Mouse (Mus musculus) kidney, embryonic 16.5 days (tissue): ENCODE results near the gene Col18a1. TPM values are rescaled to one million over a fixed set of nuclear protein-coding genes. Genes with fewer than 3 reads are reported as not detected.

Experiments used
- ATAC-seq: fragments of 200-750 bp; cut with Nextera tagmentation; 2 replicates; pipeline ENCODE4 v1.8.0; 2017; ENCODE audit warnings: moderate TSS enrichment; ENCODE audit not compliant: low FRiP score, low TSS enrichment
- H3K27ac ChIP-seq: fragments of 300-500 bp; sonication (generic); 2 replicates; pipeline ENCODE4 v1.5.1; 2014; ENCODE audit warnings: low read length
- H3K27me3 ChIP-seq: fragments of 300-500 bp; sonication (generic); 2 replicates; pipeline ENCODE4 v1.6.1; 2014; ENCODE audit warnings: low read length, control low read depth, mixed read lengths; ENCODE audit not compliant: insufficient read depth
- H3K36me3 ChIP-seq: fragments of 300-500 bp; sonication (generic); 2 replicates; pipeline ENCODE4 v1.6.1; 2014; ENCODE audit warnings: low read length, control low read depth, mixed read lengths; ENCODE audit not compliant: insufficient read depth
- H3K4me1 ChIP-seq: fragments of 300-500 bp; sonication (generic); 2 replicates; pipeline ENCODE4 v1.6.1; 2014; ENCODE audit warnings: low read length, control low read depth, mixed read lengths; ENCODE audit not compliant: insufficient read depth
- H3K4me2 ChIP-seq: fragments of 300-500 bp; sonication (generic); replicated peaks from 2 replicates; pipeline ENCODE4 v1.6.1; 2014; ENCODE audit warnings: low read depth, low read length
- H3K4me3 ChIP-seq: fragments of 300-500 bp; sonication (generic); 2 replicates; pipeline ENCODE4 v1.5.1; 2014; ENCODE audit warnings: mild to moderate bottlenecking, low read length
- H3K9ac ChIP-seq: fragments of 300-500 bp; sonication (generic); replicated peaks from 2 replicates; pipeline ENCODE4 v1.6.1; 2014; ENCODE audit warnings: low read length
- H3K9me3 ChIP-seq: fragments of 300-500 bp; sonication (generic); 2 replicates; pipeline ENCODE4 v1.6.1; 2016; ENCODE audit warnings: low read length, control low read depth
- WGBS: fragments of 180-500 bp; shearing (Covaris S2); extraction: QIAGEN DNeasy Blood & Tissue Kit; methylation state at CpG from one replicate; pipeline ENCODE4 v1.1.7; 2014; 5-methylcytosine and 5-hydroxymethylcytosine counted together
- polyA plus RNA-seq: library from polyadenylated mRNA; unstranded; fragments of >200 nt; fragmentation: Nextera tagmentation; extraction: Ambion mirVana; gene quantifications from 2 replicates; pipeline ENCODE4 v1.2.1, GENCODE M21; 2015

The Col18a1 gene
- polyA plus RNA-seq, 1 experiment from 2014 or later = 257 TPM

- no peak overlapping the region for H3K9ac ChIP-seq
- H3K4me2 ChIP-seq = no peak overlapping the region
- no peak overlapping the region for H3K4me3 ChIP-seq
- H3K9me3 ChIP-seq = no peaks in the 10 kb centered on the region
- ATAC-seq = no peak
- 98% methylated on average over 3 of the region's 3 CpGs for WGBS
- no peaks in the 10 kb centered on the region for H3K4me1 ChIP-seq
- H3K27ac ChIP-seq = no peak overlapping the region
- H3K27me3 ChIP-seq = no peaks in the 10 kb centered on the region
- peaks cover 52% of the 10 kb centered on the region for H3K36me3 ChIP-seq
These were observed 102.1 kb downstream of the Col18a1 start for GRCm38 (mm10) chr10:77064239-77064638.

DNA sequence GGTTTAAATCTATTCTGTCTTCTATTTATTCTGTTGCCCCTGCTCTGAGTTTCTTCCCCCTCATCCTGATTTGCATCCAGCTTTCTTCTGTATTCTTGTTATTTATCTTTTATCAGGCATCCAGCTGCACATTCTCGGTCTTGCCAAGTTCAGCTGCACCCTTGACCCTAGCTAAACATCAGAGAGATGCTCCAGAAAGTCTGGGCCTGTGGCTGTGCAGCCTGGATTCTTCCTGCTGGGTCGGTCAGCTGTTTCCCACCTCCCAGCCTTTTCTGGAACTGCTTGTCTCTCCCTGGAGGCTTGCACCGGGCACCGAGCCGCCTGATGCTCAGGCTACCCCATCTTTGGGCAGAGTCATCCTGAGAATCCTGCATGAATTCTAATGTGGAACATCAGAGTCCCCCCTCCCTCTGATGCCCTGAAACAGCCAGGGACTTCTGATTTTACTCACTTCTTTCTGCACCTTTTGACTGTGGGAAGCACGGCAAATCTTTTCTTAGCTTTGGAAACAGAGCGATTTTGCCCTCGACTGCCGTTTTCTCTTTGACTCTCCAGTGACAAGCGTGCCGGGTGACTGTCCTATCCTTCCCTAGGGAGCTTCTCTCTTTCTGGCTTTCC lies 103.8 kb downstream of the Col18a1 start:
- Histone ChIP-seq H3K4me2 (no peak overlapping the region), H3K4me3 (no peak overlapping the region), H3K36me3 (peaks cover 43% of the 10 kb centered on the region), H3K27me3 (no peaks in the 10 kb centered on the region), H3K9ac (no peak overlapping the region), H3K27ac (no peak overlapping the region; the same call in 1 of the 2 replicates), H3K9me3 (no peaks in the 10 kb centered on the region), H3K4me1 (no peaks in the 10 kb centered on the region)
- no peak for ATAC-seq
- 74% methylated on average over 11 of the region's 11 CpGs for WGBS

DNA sequence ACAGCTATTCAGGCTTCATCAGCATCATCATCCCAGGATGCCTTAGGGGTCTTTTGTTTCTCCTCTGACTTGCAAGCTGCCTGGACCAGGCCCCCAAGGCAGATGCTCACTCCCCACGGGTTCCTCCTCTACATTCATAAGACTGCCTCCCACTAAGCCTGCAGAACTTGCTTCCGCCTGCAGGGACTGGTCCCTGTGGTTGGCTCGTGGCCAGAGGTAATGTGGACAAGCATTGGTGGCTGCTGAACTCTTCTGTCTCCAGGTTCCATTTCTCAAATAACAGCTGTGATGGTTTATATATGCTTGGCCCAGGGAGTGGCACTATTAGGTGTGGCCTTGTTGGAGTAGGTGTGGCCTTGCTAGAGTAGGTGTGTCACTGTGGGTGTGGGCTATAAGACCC lies 104.9 kb downstream of the Col18a1 start:
- Histone ChIP-seq H3K36me3 (peaks cover 34% of the 10 kb centered on the region), H3K4me1 (no peaks in the 10 kb centered on the region), H3K4me2 (no peak overlapping the region), H3K27me3 (no peaks in the 10 kb centered on the region), H3K4me3 (no peak overlapping the region), H3K27ac (no peak overlapping the region), H3K9ac (no peak overlapping the region), H3K9me3 (no peaks in the 10 kb centered on the region)
- WGBS = 61% methylated on average over 3 of the region's 3 CpGs
- ATAC-seq = no peak

GRCm38 (mm10) chr10:77056768-77057167 lies 109.6 kb downstream of the Col18a1 start:
- no peak for ATAC-seq
- no peak overlapping the region for H3K9ac ChIP-seq
- no peak overlapping the region for H3K4me3 ChIP-seq
- H3K4me1 ChIP-seq = no peaks in the 10 kb centered on the region
- H3K27me3 ChIP-seq = no peaks in the 10 kb centered on the region
- H3K27ac ChIP-seq = no peak overlapping the region
- peaks cover 44% of the 10 kb centered on the region for H3K36me3 ChIP-seq
- no peak overlapping the region for H3K4me2 ChIP-seq
- H3K9me3 ChIP-seq = no peaks in the 10 kb centered on the region
- 70% methylated on average over 10 of the region's 10 CpGs for WGBS

DNA sequence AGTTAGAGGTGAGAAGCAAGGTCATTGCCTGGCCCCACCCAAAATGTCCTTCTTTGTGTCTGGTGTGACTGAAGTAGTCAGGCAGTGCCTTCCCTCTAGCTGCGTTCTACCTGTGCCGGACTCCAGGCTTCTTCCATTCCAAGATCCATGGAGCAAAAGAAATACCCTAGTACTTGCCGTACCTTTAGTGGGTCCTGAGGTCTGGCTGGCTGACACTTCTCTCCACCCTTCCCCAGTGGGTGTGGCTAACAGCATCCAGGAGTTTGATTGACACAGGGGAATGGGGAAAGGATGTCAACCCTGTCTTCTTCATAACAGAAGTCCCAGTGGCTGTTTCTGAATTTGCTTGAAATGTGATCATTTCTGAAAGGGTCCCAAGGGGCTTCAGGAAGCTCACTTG lies 117.7 kb downstream of the Col18a1 start:
- WGBS = 94% methylated on average over 3 of the region's 3 CpGs
- peaks cover 60% of the 10 kb centered on the region for H3K36me3 ChIP-seq
- no peak for ATAC-seq

GRCm38 (mm10) chr10:77048196-77048595 lies 118.2 kb downstream of the Col18a1 start:
- no peaks in the 10 kb centered on the region for H3K4me1 ChIP-seq
- no peaks in the 10 kb centered on the region for H3K9me3 ChIP-seq
- H3K4me3 ChIP-seq = no peak overlapping the region
- H3K27me3 ChIP-seq = no peaks in the 10 kb centered on the region
- WGBS = 80% methylated on average over 4 of the region's 4 CpGs
- no peak overlapping the region for H3K4me2 ChIP-seq
- no peak overlapping the region for H3K9ac ChIP-seq
- no peak overlapping the region for H3K27ac ChIP-seq
- peak; percentile 13; the same call in 1 of the 2 replicates for ATAC-seq
- H3K36me3 ChIP-seq = peaks cover 56% of the 10 kb centered on the region

More for the DNA sequence above, 117.7 kb downstream of the Col18a1 start:
- Histone ChIP-seq H3K9me3 (no peaks in the 10 kb centered on the region), H3K9ac (no peak overlapping the region), H3K27ac (no peak overlapping the region), H3K4me1 (no peaks in the 10 kb centered on the region), H3K4me3 (no peak overlapping the region), H3K27me3 (no peaks in the 10 kb centered on the region), H3K4me2 (no peak overlapping the region)

DNA sequence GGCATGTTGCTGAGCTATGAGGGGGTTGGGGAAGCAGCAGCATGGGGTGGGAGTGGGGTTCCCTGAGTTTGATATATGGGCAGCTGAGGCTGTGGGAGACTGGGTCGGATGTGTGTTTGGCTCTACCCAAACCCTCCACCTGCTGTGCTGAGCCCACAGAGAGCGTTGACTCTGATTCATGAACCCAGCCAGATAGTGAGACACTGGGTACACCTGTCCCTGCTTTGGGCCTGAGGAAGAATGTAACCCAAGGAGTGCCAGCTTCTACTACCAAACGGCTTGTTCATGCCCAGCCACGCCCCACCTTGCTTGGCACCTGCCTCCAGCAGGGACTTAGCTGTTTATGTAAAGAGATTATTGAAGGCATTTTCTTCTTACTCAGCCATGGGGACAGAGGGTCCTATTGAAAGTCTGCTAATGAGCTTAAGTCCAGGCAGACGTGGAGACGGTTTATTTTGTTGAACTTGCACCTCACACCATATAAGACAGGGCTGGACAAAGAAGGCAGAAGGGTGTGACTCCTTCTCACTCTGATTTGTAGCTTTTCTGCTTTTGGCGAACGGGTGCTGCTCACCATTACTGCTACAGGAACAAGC lies 127.7 kb downstream of the Col18a1 start:
- H3K9me3 ChIP-seq = no peaks in the 10 kb centered on the region
- H3K9ac ChIP-seq = no peak overlapping the region
- H3K36me3 ChIP-seq = peaks cover 33% of the 10 kb centered on the region
- peaks cover 18% of the 10 kb centered on the region for H3K4me1 ChIP-seq
- H3K27me3 ChIP-seq = no peaks in the 10 kb centered on the region
- no peak overlapping the region for H3K4me3 ChIP-seq
- no peak overlapping the region for H3K4me2 ChIP-seq
- no peak for ATAC-seq
- WGBS = 85% methylated on average over 8 of the region's 8 CpGs
- no peak overlapping the region for H3K27ac ChIP-seq

- Histone ChIP-seq H3K9me3 (no peaks in the 10 kb centered on the region), H3K36me3 (peaks cover 12% of the 10 kb centered on the region), H3K9ac (no peak overlapping the region), H3K4me2 (no peak overlapping the region), H3K27ac (no peak overlapping the region), H3K4me1 (peaks cover 20% of the 10 kb centered on the region), H3K27me3 (no peaks in the 10 kb centered on the region), H3K4me3 (no peak overlapping the region)
- no peak for ATAC-seq
- WGBS = 63% methylated on average over 6 of the region's 6 CpGs
These were observed 130.9 kb downstream of the Col18a1 start for GRCm38 (mm10) chr10:77035487-77035886.

DNA sequence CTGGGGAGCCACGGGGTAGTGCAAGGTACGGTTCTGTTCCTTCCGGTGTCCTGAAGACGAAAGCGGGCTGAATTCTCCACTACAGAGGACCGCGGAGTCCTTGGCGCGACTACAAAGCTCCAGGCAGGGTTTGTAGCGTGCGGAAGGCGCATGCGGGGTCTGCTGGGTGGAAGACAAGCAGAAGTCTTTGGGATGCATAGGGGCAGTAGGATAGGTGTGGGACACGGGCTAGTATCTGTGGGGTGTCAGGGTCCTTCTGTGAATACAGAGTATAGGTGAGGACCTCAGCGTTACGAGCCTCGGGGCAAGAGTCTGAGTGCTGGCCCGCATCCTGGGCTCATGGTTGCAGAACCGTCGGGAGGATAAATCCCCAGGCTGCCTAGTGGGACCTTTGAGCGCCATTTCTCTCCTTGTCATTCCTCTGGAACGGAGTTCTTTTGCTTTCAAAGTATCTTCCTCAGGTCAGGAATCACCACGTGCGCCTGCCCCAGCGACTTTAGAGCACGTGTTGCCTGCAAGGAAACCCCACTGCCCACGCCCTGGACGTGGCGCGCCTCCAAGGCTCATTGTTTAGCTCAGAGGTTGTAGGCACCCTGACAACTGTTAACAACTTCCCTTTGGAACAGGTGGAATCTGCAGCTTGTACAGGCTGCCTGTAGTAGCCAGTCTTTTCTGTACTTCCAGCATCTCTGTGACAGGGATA lies 132.9 kb downstream of the Col18a1 start:
- Histone ChIP-seq H3K27me3 (no peaks in the 10 kb centered on the region), H3K4me1 (peaks cover 20% of the 10 kb centered on the region), H3K4me3 (peak overlapping the region; percentile 70), H3K27ac (0 out of 2 replicates have a peak overlapping the region, but pooled peaks have one; percentile 37), H3K36me3 (no peaks in the 10 kb centered on the region), H3K9ac (peak overlapping the region; percentile 72), H3K4me2 (peak overlapping the region; percentile 88), H3K9me3 (no peaks in the 10 kb centered on the region)
- peak; percentile 55 for ATAC-seq
- under 1% methylated on average over 30 of the region's 30 CpGs for WGBS
